Mouse (Mus musculus) MN1 (cell line): ENCODE results near the gene Itga11.

Experiments
- DNase-seq: peaks from one replicate; pipeline ENCODE4 v3.0.0-alpha.2; 2016; ENCODE audit warnings: low spot score

Gene Itga11

DNA sequence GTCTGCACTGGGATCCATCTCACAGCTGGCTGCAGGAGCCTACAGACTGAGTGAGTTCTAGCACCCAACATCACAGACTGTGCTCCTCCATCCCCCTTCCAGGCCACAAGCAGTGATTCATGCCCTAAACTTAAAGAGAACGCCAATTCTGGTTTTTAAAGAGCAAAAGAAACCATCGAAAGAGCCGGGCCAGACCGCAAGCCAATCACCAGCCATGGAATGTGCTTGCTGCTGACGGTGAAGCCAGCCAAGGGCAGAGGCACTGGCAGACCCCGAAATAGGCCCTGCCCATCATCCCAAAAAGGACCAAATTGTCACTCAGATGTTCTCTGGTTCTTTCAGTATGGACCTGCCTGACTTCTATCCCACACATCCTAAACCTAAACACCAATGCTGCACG lies 6.7 kb downstream of the Itga11 start:
- no peak for DNase-seq

DNA sequence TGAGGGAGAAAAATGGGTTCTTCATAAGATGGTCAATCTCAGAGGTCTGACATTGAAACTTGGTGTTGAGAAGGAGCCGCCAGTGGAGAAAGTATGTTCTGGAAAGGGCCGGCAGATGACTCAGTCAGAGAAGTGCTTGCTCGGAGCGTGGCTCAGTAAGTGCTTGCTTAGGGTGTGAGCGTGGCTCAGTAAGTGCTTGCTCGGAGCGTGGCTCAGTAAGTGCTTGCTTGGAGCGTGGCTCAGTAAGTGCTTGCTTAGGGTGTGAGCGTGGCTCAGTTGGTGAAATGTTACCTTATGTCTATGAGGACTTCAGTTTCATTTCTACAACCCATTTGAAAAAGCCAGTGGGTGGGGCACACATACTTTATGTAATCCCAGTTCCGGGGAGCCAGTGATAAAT lies 12.1 kb downstream of the Itga11 start:
- DNase-seq, result no peak

DNA sequence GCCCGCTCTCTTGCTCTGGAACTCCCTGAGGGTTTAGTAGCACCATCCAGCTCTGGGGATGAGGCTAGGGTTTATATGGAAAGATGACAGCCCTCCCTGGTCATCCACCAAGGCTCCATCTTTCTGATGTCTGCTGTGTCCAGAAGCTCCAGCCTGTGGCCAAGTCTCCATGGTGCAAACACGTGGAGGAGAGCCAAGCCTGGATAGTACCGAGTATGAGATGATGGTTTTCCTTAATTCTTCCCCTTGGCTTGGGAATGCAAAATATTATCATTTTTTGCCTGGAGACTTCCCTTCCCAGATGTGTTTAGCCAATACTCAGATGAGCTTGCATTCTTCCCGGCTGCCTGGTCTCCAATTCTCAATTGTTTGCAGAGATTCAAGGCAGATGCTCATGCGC lies 16.4 kb downstream of the Itga11 start:
- DNase-seq, result no peak

DNA sequence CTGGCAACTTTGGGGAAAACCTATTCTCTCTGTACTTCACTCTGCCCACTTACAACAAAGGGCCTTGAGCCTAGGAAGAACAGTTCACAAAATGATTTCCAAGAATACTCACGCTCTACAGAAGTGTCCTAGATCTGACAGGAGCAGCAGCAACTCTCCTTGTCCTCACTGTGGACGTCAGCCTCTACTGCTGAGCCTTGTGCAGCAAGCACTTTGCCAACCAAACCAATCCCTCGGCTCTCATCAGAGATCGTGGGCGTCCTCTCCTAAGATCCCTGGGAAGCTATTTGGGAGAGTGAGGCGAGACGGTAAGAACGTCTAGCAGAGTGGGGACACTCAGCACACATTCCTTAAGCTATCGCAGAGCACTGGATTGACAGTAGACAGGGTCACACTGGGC lies 17.6 kb downstream of the Itga11 start:
- no peak for DNase-seq

DNA sequence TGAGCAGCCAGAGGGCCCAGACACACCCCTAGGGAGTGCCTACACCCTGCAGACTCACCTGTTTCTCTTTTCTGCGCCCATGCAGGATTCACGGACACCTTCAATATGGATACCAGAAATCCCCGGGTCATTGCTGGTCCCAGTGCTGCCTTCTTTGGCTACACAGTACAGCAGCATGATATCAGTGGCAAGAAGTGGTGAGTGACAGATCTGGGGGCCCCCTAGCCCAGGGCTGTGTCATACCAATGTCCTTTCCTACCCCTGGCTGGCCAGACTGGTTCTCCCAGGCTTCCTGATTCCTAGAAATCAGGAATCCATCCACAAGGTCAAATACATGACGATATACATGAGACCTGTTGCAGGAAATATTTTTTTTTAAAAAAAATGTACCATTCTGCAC lies 19.2 kb downstream of the Itga11 start:
- DNase-seq, result no peak

DNA sequence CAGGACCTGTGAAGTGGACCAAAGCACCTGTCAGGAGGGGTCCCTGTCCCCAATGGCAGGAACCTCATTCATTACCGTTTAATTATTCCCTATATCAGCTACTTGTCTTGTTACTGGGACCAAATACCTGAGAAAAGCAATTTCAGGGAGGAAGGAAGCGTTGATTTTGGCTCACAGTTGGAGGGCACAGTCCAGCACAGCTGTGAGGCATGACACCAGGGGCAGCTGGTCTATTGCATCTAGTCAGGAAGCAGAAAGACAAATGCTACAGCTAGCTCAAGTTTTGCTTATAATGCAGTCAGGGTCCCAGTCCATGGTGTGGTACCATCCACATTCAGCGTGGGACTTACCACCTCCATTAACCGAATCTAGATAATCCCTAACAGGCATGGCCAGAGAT lies 29.6 kb downstream of the Itga11 start:
- no peak for DNase-seq

DNA sequence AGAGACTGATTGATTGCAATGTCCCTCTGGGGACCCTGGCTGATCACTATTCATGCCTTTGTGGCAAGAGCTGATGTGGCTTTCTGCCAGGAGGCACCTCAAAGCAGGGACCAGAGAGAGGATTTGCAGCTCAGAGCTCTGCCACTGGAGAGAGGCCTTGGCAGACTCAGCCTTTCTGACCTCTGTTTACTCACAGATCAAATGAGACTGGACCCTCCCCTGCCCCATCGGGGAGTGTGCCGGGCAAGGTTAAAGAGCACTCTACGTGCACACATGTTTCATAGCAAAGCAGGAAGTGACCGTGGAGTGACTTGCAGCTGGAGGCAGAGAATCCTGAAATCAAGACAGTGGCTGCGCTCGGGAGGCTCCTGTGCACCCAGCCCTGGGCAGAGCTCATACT lies 30.2 kb downstream of the Itga11 start:
- no peak for DNase-seq

DNA sequence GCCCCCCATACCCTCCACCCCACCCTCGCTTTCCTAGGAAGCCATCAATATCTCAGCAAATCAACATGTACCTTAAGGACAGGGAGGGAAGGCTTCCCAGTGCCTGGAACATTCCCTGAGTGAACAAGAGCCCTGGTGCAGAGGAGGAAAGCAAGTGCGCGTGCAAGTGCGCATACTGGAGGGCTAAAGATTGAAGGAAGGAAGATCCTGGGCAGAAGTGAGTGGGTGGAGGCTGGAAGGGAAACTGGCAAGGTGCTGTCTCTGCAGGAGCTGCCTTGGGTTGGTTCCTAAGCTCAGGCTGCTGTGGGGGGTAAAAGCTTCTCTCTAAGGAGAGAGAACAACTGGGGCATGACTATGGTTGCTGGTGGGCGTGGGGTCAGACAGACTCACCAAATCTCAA lies 32.4 kb downstream of the Itga11 start:
- DNase-seq, result no peak

DNA sequence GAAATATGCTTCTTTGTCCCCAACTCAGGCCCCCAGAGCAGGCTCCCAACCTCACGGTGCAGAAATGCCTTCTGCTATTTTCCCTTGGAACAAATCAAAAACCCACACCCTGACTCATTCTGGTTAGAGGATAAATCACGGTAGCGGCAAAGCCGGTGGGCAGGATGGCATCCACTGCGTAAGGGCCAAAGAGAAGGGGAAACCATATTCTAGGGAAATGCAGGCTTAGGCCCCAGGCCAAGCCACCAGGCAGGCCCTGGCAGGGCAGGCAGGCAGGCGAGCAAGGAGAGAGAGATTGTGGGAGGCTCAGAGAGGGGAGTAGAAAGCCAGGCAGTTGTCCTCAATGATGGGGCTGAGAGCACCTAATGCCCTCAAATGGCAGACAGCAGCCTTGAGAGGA lies 34.7 kb downstream of the Itga11 start:
- DNase-seq, result no peak

DNA sequence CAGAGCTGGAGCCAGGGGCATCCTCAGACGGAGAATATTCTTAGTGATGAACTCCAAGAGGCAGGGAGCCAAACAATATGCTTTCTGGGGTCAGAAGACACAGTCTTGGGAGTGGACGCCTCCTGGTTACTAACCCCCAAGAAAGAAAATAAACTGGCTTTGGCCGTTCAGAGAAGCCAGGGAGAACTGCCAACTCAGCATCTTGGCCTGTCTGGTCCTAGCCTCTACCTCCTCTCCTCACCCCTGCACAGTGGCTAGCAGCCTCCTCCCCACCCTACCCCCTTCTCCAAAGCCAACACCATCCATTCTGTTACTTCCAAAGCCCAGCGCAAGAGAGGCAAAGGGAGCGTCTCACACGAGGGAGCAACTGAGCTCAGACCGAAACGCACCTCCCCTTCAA lies 35.4 kb downstream of the Itga11 start:
- no peak for DNase-seq

DNA sequence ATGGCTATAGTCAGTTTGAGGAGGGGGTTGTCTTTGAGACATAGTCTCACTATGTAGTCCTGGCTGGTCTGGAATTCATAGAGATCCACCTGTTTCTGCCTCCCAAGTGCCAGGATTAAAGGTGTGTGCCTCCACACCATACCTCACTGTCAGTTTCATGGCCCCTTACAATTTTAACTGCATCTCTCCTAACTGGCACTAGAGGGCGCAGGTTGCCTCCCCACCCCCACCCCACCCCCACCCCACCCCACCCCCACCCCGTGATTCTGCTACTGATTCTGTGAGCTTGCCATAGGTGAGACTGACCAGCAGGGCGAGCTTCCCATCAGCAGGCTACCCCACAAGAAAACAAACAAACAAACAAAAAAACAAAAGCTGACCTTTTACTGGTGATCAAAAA lies 36.7 kb downstream of the Itga11 start:
- no peak for DNase-seq

DNA sequence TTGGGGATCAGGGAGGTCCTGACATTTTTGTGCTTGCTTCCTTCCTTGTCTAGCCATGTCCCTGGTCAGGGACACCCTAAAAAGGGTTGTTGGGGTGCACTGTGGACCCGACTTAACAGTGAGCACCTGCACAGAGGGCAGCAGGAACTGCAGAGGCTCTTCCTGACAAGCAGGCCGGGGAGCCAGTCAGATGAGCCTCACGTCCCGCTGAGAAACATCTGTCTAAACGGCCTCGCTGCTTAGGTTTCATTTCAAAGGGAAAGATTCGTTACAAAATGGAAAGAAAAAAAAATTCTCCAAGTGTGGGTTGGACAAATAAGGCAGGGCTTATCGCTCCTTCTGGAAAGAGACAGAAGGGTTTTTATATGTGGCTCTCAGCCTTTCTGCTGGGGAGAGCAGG lies 40.4 kb downstream of the Itga11 start:
- no peak for DNase-seq

DNA sequence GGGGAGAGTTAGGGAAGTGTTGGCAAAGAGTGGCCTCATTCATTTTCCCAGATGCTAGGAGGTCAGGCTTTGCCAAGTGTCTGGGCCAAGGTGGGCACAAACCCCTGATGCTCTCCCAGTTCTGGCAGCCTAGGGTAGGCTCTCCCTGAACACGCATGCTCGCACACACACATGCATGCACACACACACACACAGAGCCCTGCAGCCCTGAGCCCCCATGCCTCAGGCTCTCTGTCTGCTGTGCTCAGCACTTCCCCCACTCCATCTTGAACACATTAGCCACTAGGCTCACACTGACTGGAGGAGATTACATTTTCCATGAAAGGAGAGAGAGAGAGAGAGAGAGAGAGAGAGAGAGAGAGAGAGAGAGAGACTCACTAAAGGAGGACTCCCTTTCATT lies 44.2 kb downstream of the Itga11 start:
- no peak for DNase-seq

DNA sequence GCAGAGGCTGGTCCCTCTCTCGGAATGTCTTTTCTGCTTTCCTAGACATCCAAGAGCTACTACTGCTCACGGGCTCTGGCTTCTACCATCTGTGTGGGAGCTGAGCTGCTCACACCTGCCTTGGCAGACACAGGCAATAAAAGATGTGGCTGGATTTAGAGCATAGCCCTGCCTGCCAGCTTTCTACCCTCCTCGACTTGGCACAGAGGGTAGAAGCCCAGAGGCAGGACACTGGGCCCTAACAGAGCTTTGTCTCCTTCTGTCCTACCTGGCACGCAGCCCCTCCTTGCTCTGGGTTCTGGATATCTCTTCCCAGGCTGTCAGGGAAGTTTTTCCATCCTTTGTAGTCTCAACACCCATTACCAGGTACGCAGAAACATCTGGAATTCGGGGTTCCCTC lies 45.1 kb downstream of the Itga11 start:
- no peak for DNase-seq

DNA sequence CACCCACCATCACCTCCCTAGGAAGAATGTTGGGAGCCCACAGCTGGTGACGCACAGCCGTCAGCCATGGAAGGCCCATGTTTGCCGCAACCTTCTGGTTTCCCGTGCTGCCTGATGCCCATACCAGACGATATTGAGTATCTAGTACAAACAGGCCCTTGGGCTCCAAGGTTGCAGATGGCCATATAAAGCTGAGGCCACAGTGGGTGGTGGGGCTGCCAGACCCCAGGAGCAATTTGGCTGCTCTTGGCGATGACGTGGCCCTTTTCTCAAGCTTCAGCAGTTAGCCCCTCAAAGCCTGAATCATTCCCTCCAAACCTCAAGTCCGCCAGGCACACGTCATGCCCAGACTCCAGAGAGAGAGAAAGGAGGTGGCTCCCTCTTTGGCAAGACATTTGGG lies 46.5 kb downstream of the Itga11 start:
- no peak for DNase-seq

DNA sequence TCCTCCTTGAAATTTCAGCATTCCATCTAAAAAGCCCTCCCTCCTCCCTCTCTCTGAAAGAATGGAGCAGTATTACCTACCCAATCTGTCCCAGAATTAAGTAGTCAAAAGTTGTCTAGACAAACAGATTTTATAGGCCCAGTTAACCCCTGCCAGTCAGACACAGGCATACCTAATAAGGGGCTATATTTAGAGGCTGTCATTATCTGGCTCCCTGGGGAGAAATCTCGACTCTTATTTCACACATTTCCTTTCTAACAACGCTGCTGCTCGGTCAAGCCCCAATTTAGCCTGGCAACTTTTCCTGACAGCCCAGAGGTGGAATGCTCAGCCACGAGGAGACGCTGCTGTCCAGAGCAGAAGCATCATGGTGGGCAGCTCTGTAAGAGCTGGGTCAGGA lies 47.6 kb downstream of the Itga11 start:
- no peak for DNase-seq

DNA sequence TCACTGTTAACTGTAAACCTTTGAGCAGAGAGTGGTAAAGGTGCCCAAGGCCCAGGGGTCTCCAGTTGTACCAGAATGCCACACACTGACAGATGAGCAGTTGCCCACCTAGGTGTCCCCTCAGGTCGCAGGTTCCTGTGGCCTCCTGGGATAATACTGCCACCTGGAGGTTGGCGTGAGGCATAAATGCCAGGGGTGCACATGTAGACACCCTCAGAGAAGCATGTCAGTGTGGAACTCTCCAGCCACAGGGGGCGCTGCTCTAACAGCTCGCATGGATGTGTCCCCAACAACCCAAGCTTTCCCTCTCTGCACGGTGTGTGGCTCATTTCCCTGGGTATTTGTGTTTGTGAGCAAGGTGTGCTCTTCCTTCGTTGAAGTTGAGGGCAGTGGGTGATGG lies 48.8 kb downstream of the Itga11 start:
- DNase-seq, result no peak

DNA sequence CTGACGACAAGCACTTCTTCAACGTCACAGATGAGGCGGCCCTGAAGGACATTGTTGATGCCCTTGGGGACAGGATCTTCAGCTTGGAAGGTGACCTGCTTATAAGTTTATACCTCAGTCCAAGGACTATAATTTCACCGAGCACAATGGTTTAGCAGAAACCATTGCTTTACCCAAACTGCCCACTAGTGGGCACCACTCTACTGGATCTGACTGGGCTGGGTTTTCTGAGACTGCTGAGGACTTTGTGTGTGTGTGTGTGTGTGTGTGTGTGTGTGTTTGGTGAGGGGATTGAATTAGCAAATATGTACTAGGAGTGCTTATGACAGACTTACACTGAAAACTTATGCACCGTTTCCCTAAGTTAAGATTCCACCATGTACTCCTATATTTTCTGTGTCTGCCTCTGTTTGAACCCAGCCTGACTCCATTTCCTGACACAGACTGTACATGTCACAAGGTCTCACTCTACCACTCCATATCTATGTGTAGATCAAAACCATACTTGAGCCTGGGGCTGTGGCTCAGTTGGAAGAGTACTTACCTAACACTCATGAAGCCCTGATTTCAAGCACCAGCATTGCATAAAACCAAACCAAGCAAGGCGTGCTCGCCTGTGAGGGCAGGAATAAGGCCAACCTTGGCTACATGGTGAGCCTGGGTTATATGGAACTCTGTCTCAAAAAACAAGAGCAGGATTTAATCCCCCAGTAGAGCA lies 67.1 kb downstream of the Itga11 start:
- peak; percentile 46 for DNase-seq

DNA sequence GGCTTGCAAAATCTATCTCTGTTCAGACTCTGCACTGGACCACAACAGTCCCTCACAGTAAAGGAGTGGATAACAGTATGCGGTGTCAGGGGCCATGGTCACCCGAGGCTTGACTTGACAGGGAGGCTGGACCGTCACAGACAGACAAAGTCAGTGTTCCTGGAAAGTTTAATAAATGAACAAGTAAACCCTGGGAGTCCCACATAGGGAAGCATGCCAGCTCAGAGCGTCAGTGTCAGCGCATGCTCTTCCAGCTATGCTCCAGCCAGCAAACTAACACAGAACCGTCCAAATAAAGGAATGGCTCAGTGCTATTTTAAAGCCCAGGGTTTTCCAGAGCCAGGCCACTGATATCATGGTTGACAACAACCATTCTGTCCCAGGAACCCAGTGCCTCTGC lies 69.0 kb downstream of the Itga11 start:
- no peak for DNase-seq

DNA sequence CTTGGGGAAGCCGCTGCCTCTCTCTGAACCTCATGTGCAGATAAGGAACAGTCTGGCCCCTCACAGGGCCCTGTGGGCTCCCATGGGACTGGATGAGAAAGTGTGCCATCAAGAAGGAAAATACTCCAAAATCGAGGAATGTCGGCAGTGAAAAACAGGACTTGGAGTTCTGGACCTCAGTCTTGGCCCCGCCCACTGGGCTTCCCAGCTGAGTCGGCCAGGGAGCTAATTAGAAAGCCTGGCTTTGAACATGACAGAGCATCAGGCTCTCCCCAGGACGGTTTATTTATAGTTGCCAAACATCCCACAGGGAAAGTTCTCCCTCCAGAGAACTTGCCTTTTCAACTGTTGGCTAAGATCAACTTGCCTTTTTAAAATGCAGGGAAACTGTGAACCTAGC lies 72.0 kb downstream of the Itga11 start:
- no peak for DNase-seq

DNA sequence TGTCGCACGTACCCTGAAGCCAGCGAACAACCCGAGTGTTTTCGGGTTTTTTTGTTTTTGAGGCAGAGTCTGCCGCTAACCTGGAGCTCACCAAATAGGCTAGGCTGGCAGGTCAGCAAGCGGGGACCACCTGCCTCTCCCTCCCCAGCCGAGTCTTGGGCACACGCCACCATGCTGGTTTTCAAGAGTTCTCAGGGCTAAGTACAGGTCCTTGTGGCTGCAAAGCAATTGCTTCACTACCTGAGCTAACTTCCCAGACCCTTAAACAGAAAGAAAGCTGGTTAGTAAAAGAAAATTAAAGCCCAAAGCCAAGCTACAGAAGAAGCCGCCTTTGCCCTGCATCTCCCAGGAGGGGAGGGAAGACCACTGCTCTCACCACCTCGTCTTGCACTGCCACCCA lies 72.8 kb downstream of the Itga11 start:
- DNase-seq, result no peak

DNA sequence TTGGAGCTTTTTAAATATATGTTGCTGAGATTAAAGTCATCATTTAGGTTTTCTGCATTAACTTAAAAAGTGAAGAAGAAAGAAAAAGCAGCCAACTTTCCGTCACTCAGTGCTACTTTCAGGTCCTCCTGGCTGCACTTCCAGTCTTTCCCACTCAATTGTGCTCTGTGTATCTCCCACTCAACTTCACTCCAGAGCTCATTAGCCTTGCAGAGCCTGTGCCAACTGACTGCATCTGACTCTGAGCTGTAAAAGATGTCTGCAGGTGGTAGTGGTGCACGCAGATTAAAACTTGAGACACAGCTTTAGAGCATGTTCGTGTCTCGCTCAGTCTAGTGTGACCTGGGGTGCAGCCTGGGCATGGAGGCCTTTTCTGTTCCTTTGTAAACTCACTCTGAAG lies 80.7 kb downstream of the Itga11 start:
- no peak for DNase-seq

DNA sequence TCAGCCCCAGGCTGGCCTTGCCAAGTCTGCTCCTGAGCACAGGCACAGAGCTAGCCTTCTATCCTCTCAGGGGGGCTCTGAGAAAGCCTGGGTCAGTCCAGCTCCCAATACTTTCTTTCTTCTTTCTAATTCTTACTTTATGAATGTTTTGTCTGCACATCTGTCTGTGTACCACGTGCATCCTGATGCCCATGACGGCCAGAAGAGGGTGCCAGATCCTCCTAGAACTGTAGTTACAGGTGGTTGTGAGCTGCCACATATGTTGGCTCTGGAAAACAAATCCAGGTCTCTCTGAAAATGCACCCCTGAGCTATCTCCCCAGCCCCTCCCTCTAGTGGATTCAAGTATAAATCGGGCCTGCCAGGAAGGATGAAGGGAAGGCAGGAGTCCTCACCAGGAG lies 82.0 kb downstream of the Itga11 start:
- no peak for DNase-seq

DNA sequence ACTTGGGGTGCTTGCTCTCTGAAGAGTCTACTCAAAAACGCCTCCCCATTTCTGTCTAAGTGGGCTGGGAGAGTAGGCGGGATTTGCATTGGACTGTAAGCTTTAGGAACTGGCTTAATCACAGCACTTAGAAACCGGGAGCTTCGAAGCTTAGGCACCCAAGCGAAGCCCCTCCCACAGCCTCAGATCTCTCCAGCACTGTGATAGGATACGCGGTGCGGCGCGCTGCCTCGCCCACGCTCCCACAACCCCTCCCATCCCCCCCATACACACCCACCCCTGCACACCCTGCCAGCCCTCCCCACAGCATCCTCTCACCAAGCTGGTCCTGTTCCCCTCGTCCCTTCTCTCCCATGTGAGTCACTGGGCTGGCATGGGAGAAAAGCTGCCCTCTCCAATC lies 85.9 kb downstream of the Itga11 start:
- DNase-seq, result no peak

DNA sequence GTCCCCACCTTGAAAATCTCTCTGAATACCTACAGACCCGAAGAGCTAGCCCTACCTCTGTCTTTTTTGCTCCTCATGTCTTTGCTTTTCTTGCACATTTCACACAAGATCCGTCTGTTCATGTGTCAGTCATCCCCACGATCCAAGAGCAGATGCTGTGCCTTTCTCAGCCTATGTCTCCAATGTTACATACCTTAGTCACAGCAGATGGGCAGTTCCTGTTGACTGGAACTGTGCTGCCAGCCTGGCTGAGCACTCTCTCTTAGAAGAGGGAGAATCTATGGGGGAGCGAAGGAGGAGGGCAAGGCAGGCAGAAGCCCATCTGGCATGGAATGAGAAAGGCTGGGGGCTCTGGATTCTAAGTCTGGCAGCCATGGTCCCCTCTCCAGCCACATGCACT lies 87.7 kb downstream of the Itga11 start:
- no peak for DNase-seq
